Mouse (Mus musculus) thymus, adult 18-20 months (tissue): ENCODE measurements around the gene Syt6.
A peak's percentile ranks its signal among the peaks of the same experiment; 100 is the strongest.
"Not testable (repeated sequence)": the region's sequence is repeated elsewhere in the genome, so short reads cannot be mapped to it uniquely, and the experiment has no call there.

Experiments
- DNase-seq, 2 experiments: peaks; one replicate each; pipeline ENCODE4 v3.0.0; 2022; ENCODE audit warnings: mixed read lengths in 2 of 2

Syt6 gene

GRCm38 (mm10) chr3:103601561-103601960, 26.5 kb downstream of the Syt6 start:
- no peak for DNase-seq

- no peak for DNase-seq
Measured at GRCm38 (mm10) chr3:103606045-103606597, 31.1 kb downstream of the Syt6 start.

GRCm38 (mm10) chr3:103606660-103607595, 31.9 kb downstream of the Syt6 start:
- no peak for DNase-seq

- DNase-seq = no peak
Measured at GRCm38 (mm10) chr3:103610231-103610630, 35.2 kb downstream of the Syt6 start.

- no peak for DNase-seq
Measured at GRCm38 (mm10) chr3:103612636-103613355, 37.8 kb downstream of the Syt6 start.

GRCm38 (mm10) chr3:103615621-103616020, 40.6 kb downstream of the Syt6 start:
- no peak for DNase-seq

- DNase-seq = no peak
Measured at GRCm38 (mm10) chr3:103616981-103617380, 42.0 kb downstream of the Syt6 start.

GRCm38 (mm10) chr3:103620101-103620500, 45.1 kb downstream of the Syt6 start:
- DNase-seq = no peak

GRCm38 (mm10) chr3:103623893-103624470, 49.0 kb downstream of the Syt6 start:
- DNase-seq = no peak

- no peak for DNase-seq
Measured at GRCm38 (mm10) chr3:103624591-103625051, 49.6 kb downstream of the Syt6 start.

- DNase-seq = no peak
Measured at GRCm38 (mm10) chr3:103625169-103625568, 50.1 kb downstream of the Syt6 start.

- no peak for DNase-seq
Measured at GRCm38 (mm10) chr3:103626481-103626880, 51.5 kb downstream of the Syt6 start.

- DNase-seq = no peak
Measured at GRCm38 (mm10) chr3:103627661-103628060, 52.6 kb downstream of the Syt6 start.

GRCm38 (mm10) chr3:103633124-103633523, 58.1 kb downstream of the Syt6 start:
- no peak for DNase-seq

- no peak for DNase-seq
Measured at GRCm38 (mm10) chr3:103633831-103634230, 58.8 kb downstream of the Syt6 start.

GRCm38 (mm10) chr3:103634256-103634655, 59.2 kb downstream of the Syt6 start:
- DNase-seq = no peak

GRCm38 (mm10) chr3:103637641-103638040, 62.6 kb downstream of the Syt6 start:
- no peak for DNase-seq

- no peak for DNase-seq
Measured at GRCm38 (mm10) chr3:103640226-103640803, 65.3 kb downstream of the Syt6 start.

GRCm38 (mm10) chr3:103641301-103641700, 66.3 kb downstream of the Syt6 start:
- DNase-seq = peak; percentile 71 to 87

GRCm38 (mm10) chr3:103645968-103646367, 70.9 kb downstream of the Syt6 start, which contains the start of gene Atg4a-ps:
Atg4a-ps (minus strand) TSS chr3:103646068.
- not testable (repeated sequence) for DNase-seq

- no peak for DNase-seq
Measured at GRCm38 (mm10) chr3:103647164-103647867, 72.3 kb downstream of the Syt6 start.

- DNase-seq = no peak
Measured at GRCm38 (mm10) chr3:103648486-103648885, 73.5 kb downstream of the Syt6 start.
